Comparison of ENCODE assay signal across 8 mouse cellular contexts in genomic region chr17:5190367-5190766, GRCm38 (mm10).
DNase-seq lines count a peak whose midpoint lies in the region; ATAC-seq and TF ChIP-seq lines count a peak whose summit lies in the region.

No protein-coding gene starts in this region.

- peaks cover 6% of the 10 kb centered on the region for H3K79me2 ChIP-seq in MEL (ENCODE audit: control insufficient read depth, insufficient read depth, low read length, poor library complexity)

- H3K27ac ChIP-seq in heart, embryonic 14.5 days (replicated peaks in 1 of 2; ENCODE audit: control insufficient read depth in 1 of 2, insufficient read depth in 1 of 2, low read depth in 2 of 2, low read length in 2 of 2) = peak overlapping the region; percentile 64 to 99
- H3K27ac ChIP-seq in MEL (ENCODE audit: control insufficient read depth, low read depth, low read length) = peak overlapping the region; percentile 38
- H3K27ac ChIP-seq in embryonic fibroblast, embryonic 13.5 days (ENCODE audit: insufficient read depth, low read length) = no peak overlapping the region; the same call in 1 of the 2 replicates
- peak overlapping the region; percentile 99; the same call in 1 of the 2 replicates for H3K27ac ChIP-seq in limb, embryonic 11.5 days (replicated peaks; ENCODE audit: low read depth, low read length)
- peak overlapping the region; percentile 43; the same call in 1 of the 2 replicates for H3K27ac ChIP-seq in small intestine, adult 2 months (ENCODE audit: insufficient read depth, low read depth, low read length)

- H3K27me3 ChIP-seq in heart, embryonic 14.5 days (ENCODE audit: control insufficient read depth, insufficient read depth, low read length) = no peaks in the 10 kb centered on the region
- no peaks in the 10 kb centered on the region for H3K27me3 ChIP-seq in MEL (ENCODE audit: control insufficient read depth in 1 of 2, insufficient read depth in 2 of 2, low read length in 2 of 2)
- no peaks in the 10 kb centered on the region for H3K27me3 ChIP-seq in limb, embryonic 11.5 days (ENCODE audit: control insufficient read depth, insufficient read depth, low read length)
- no peaks in the 10 kb centered on the region for H3K27me3 ChIP-seq in small intestine, adult 2 months (ENCODE audit: control insufficient read depth, insufficient read depth, low read length)

- TF ChIP-seq EP300 in MEL (IDR thresholded peaks at IDR 0.05; ENCODE audit: low read depth in 1 of 2, low read length in 2 of 2) = no peak

- peak in 2 of 3 experiments; percentile 18 to 38; a peak in 2 of 6 replicates for TF ChIP-seq CTCF in MEL (IDR thresholded peaks at IDR 0.05 in 2 of 3, conservative IDR thresholded peaks at IDR 0.05 in 1 of 3; ENCODE audit: control insufficient read depth in 1 of 3, insufficient read depth in 1 of 3, low read depth in 2 of 3, low read length in 3 of 3, poor library complexity in 1 of 3, severe bottlenecking in 1 of 3)
- 0 out of 2 replicates have a peak, but pooled peaks have one; percentile 8 for TF ChIP-seq CTCF in embryonic fibroblast, embryonic 13.5 days (IDR thresholded peaks at IDR 0.05; ENCODE audit: borderline replicate concordance, insufficient read depth, low read length)
- no peak for TF ChIP-seq CTCF in small intestine, adult 2 months (IDR thresholded peaks at IDR 0.05; ENCODE audit: extremely low read depth, insufficient read length, insufficient replicate concordance, low read depth, low read length)

- 35% methylated on average over 3 of the region's 3 CpGs for WGBS in heart, embryonic 14.5 days
- 28% methylated on average over 3 of the region's 3 CpGs for WGBS in limb, embryonic 11.5 days
- WGBS in small intestine, adult 2 months = 10% methylated on average over 3 of the region's 3 CpGs

- H3K9ac ChIP-seq in heart, embryonic 14.5 days (ENCODE audit: low read length) = peak overlapping the region; percentile 86
- H3K9ac ChIP-seq in MEL (ENCODE audit: control insufficient read depth, low read depth, low read length, poor library complexity, severe bottlenecking) = peak overlapping the region; percentile 61
- H3K9ac ChIP-seq in limb, embryonic 11.5 days (ENCODE audit: low read length) = peak overlapping the region; percentile 79; the same call in 1 of the 2 replicates

- intact Hi-C loops in heart, postnatal 14 days (cut with DNase I) = loop anchor here (5.0 kb wide), 1 partner anchor 413 kb away; no protein-coding TSS in a partner anchor

- no peaks in the 10 kb centered on the region for H3K36me3 ChIP-seq in heart, embryonic 14.5 days (ENCODE audit: control insufficient read depth, insufficient read depth, low read length)
- peaks cover 0 to 25% of the 10 kb centered on the region in 2 experiments; a peak in 2 of 4 replicates for H3K36me3 ChIP-seq in MEL (ENCODE audit: control insufficient read depth in 1 of 2, insufficient read depth in 2 of 2, low read length in 2 of 2)
- H3K36me3 ChIP-seq in limb, embryonic 11.5 days (ENCODE audit: control insufficient read depth, insufficient read depth, low read length) = no peaks in the 10 kb centered on the region
- H3K36me3 ChIP-seq in small intestine, adult 2 months (ENCODE audit: control insufficient read depth, insufficient read depth, low read length) = no peaks in the 10 kb centered on the region; the same call in 1 of the 2 replicates

- no peaks in the 10 kb centered on the region for H3K9me3 ChIP-seq in heart, embryonic 14.5 days (ENCODE audit: control insufficient read depth, low read length)
- no peaks in the 10 kb centered on the region for H3K9me3 ChIP-seq in MEL (replicated peaks; ENCODE audit: insufficient read depth, low read length)
- H3K9me3 ChIP-seq in limb, embryonic 11.5 days (ENCODE audit: control insufficient read depth, low read length) = no peaks in the 10 kb centered on the region

- H3K4me2 ChIP-seq in heart, embryonic 14.5 days (ENCODE audit: low read length) = peak overlapping the region; percentile 81
- H3K4me2 ChIP-seq in limb, embryonic 11.5 days (ENCODE audit: low read depth, severe bottlenecking) = peak overlapping the region; percentile 84

- DNase-seq in heart, postnatal 14 days = no peak
- DNase-seq in MEL (ENCODE audit: low read depth, low spot score) = peak; percentile 72
- no peak for DNase-seq in limb, embryonic 11.5 days (ENCODE audit: low spot score)
- no peak for DNase-seq in right cerebral cortex, postnatal 36 days (ENCODE audit: low spot score in 2 of 2)
- no peak for DNase-seq in B cell, adult 2 months

- peak overlapping the region; percentile 50 to 61 for H3K4me3 ChIP-seq in heart, embryonic 14.5 days (ENCODE audit: control insufficient read depth in 1 of 2, insufficient read depth in 1 of 2, low read depth in 1 of 2, low read length in 2 of 2)
- H3K4me3 ChIP-seq in MEL (ENCODE audit: control insufficient read depth in 1 of 2, insufficient read depth in 1 of 2, low read depth in 2 of 2, low read length in 2 of 2) = peak overlapping the region; percentile 57 to 98
- H3K4me3 ChIP-seq in embryonic fibroblast, embryonic 13.5 days (ENCODE audit: insufficient read depth, low read length) = peak overlapping the region; percentile 17; the same call in 1 of the 2 replicates
- H3K4me3 ChIP-seq in limb, embryonic 11.5 days (ENCODE audit: low read depth, low read length) = peak overlapping the region; percentile 44
- peak overlapping the region; percentile 77 for H3K4me3 ChIP-seq in small intestine, adult 2 months (ENCODE audit: low read depth, low read length)

- TF ChIP-seq POLR2A in MEL (IDR thresholded peaks at IDR 0.05; ENCODE audit: control insufficient read depth in 1 of 2, insufficient read depth in 1 of 2, low read depth in 1 of 2, low read length in 2 of 2, poor library complexity in 1 of 2) = no peak
- TF ChIP-seq POLR2A in embryonic fibroblast, embryonic 13.5 days (IDR thresholded peaks at IDR 0.05; ENCODE audit: low read depth, low read length) = no peak
- no peak for TF ChIP-seq POLR2A in small intestine, adult 2 months (IDR thresholded peaks at IDR 0.05; ENCODE audit: low read depth, low read length)

- TF ChIP-seq RAD21 in MEL (IDR thresholded peaks at IDR 0.05; ENCODE audit: low read depth, low read length) = no peak; the same call in 1 of the 2 replicates

- peaks cover 9 to 37% of the 10 kb centered on the region in 2 experiments for H3K4me1 ChIP-seq in heart, embryonic 14.5 days (ENCODE audit: control insufficient read depth in 2 of 2, insufficient read depth in 2 of 2, low read length in 2 of 2)
- peaks cover 15 to 23% of the 10 kb centered on the region in 2 experiments for H3K4me1 ChIP-seq in MEL (ENCODE audit: control insufficient read depth in 1 of 2, insufficient read depth in 2 of 2, low read length in 2 of 2)
- H3K4me1 ChIP-seq in embryonic fibroblast, embryonic 13.5 days (ENCODE audit: control insufficient read depth, insufficient read depth, low read length) = no peaks in the 10 kb centered on the region; the same call in 1 of the 2 replicates
- H3K4me1 ChIP-seq in limb, embryonic 11.5 days (ENCODE audit: control insufficient read depth, insufficient read depth, low read length) = peaks cover 2% of the 10 kb centered on the region
- peaks cover 2% of the 10 kb centered on the region; the same call in 1 of the 2 replicates for H3K4me1 ChIP-seq in small intestine, adult 2 months (ENCODE audit: control insufficient read depth, insufficient read depth, insufficient read length, low read length)

- ATAC-seq in heart, embryonic 14.5 days (ENCODE audit: insufficient number of reproducible peaks, insufficient read depth, low FRiP score, low read depth) = no peak
- ATAC-seq in limb, embryonic 11.5 days (ENCODE audit: insufficient number of reproducible peaks, low FRiP score, low TSS enrichment, low read depth) = no peak

TF ChIP-seq in MEL, 35 proteins besides CTCF, POLR2A, EP300 and RAD21:
- TF ChIP-seq SMC3 (IDR thresholded peaks at IDR 0.05; ENCODE audit: low read depth, low read length) (peak; percentile 19; the same call in 1 of the 2 replicates), ZNF384 (IDR thresholded peaks at IDR 0.05; ENCODE audit: low read depth, low read length) (peak; percentile 84), MXI1 (IDR thresholded peaks at IDR 0.05; ENCODE audit: low read depth, low read length) (peak; percentile 1; the same call in 1 of the 2 replicates), RCOR1 (IDR thresholded peaks at IDR 0.05; ENCODE audit: low read depth, low read length) (no peak), MYC (IDR thresholded peaks at IDR 0.05; ENCODE audit: low read depth, low read length) (no peak), ELF1 (IDR thresholded peaks at IDR 0.05; ENCODE audit: low read depth, low read length) (0 out of 2 replicates have a peak, but pooled peaks have one; percentile 19), SIN3A (IDR thresholded peaks at IDR 0.05; ENCODE audit: low read length) (peak; percentile 45; the same call in 1 of the 2 replicates), ETS1 (IDR thresholded peaks at IDR 0.05; ENCODE audit: low read depth, low read length) (no peak), NELFE (IDR thresholded peaks at IDR 0.05; ENCODE audit: low read depth, low read length) (no peak)

Comparison
In these comparisons a context has a peak if more than half of its experiments do, and no peak if none do; other contexts are left out.
1. H3K4me3 ChIP-seq: peak in every context shown above with its lines; median percentile 78 in MEL; 77 in small intestine, adult 2 months; 56 in heart, embryonic 14.5 days; 44 in limb, embryonic 11.5 days; 17 in embryonic fibroblast, embryonic 13.5 days.